Mouse (Mus musculus) gastrocnemius, adult 2 months (tissue): Measurements from ENCODE around the gene Txk. TPM values are rescaled to one million over a fixed set of nuclear protein-coding genes. Genes with fewer than 3 reads are reported as not detected.

Experiments used
- DNase-seq: peaks from one replicate; pipeline ENCODE4 v3.0.0; 2022
- H3K27ac ChIP-seq: fragments of 200-600 bp; 2 replicates; pipeline ENCODE4 v1.8.1; 2022; ENCODE audit warnings: mild to moderate bottlenecking
- H3K4me3 ChIP-seq: fragments of 200-600 bp; 2 replicates; pipeline ENCODE4 v1.8.1; 2022; ENCODE audit warnings: mild to moderate bottlenecking, moderate library complexity
- CTCF ChIP-seq: fragments of 200-600 bp; IDR thresholded peaks from 2 replicates; pipeline ENCODE4 v1.8.1; 2022; ENCODE audit warnings: antibody characterized with exemption, mild to moderate bottlenecking, moderate library complexity
- intact Hi-C: fragments of 180-260 bp; cut with DNase I; formaldehyde crosslinking; loops from one replicate; pipeline ENCODE4 v1.15.1; 2025
- long read RNA-seq, 2 experiments: library from polyadenylated mRNA; stranded (forward); transcript quantifications; one replicate each; pipeline ENCODE4 v2.0.0; 2021
- total RNA-seq, 2 experiments: library from RNA; stranded (reverse); gene quantifications; 2 replicates each; pipeline ENCODE4 v1.2.3; 2021

The Txk gene
- total RNA-seq: under 1 TPM in 1 of 2 experiments, not detected in 1; 0.06 TPM
- long read RNA-seq, experiment 1: 0 reads
- long read RNA-seq, experiment 2: 0 reads

DNA sequence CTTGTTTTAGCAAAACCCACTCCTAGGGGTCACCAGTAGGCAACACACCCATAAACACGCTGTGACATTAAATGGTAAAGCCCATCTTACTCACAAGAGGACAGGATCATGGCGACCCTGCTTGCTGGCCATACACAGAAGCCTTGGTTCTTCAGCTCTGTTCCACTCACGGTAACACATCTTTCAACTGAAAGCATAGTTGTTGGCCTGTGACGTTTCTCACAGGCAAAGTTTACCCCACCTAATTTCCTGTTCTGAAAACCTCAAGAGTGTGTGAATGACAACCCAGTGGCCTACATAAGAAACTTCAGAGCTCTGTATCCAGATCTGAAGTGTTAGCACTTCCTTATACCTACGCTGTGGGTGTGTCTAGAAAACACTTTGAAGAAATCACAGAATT lies at the start of gene Txk:
Gene Txk (minus strand): TSS at position 193 of the 400 bp plus-strand sequence.
- TF ChIP-seq CTCF: no peak
- no peak for DNase-seq
- H3K27ac ChIP-seq: no peak within 1 kb of the TSS
- intact Hi-C loops: no loop called here
- no peak within 1 kb of the TSS for H3K4me3 ChIP-seq

- no peak for TF ChIP-seq CTCF
- Histone ChIP-seq H3K27ac (no peak overlapping the region), H3K4me3 (no peak overlapping the region)
- intact Hi-C loops: loop anchor here (5.0 kb wide), 1 partner anchor 69 kb away; the partner anchor contains the start of gene Tec
- DNase-seq: no peak
These were observed 46.0 kb upstream of the Txk start for GRCm38 (mm10) chr5:72798563-72798962.

DNA sequence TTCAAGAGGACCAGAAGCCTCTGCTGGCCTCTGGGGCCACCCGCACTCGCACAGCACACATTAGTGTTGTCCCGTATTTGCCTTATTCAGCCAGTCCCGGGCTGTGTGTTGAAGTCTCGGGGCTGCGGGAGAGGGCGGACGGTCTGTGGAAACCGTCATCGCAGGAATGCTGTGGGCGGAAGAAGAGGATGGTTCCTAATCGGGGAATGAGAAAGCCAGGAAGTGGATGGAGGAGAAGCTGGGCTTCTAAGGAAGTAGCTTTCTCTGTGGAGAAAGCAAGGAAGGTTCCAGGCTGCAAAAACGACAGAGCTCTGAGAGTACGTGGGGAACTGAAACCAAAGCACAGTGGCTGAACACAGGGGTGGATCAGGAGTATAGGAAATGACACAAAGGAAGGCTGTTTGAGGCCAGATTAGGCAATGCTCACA lies 43.6 kb upstream of the Txk start:
- no peak for TF ChIP-seq CTCF
- Histone ChIP-seq H3K4me3 (peak overlapping the region; percentile 59), H3K27ac (peak overlapping the region; percentile 81)
- intact Hi-C loops: loop anchor here (5.0 kb wide), 1 partner anchor 71 kb away; the partner anchor contains the start of gene Tec
- DNase-seq: peak; percentile 43

DNA sequence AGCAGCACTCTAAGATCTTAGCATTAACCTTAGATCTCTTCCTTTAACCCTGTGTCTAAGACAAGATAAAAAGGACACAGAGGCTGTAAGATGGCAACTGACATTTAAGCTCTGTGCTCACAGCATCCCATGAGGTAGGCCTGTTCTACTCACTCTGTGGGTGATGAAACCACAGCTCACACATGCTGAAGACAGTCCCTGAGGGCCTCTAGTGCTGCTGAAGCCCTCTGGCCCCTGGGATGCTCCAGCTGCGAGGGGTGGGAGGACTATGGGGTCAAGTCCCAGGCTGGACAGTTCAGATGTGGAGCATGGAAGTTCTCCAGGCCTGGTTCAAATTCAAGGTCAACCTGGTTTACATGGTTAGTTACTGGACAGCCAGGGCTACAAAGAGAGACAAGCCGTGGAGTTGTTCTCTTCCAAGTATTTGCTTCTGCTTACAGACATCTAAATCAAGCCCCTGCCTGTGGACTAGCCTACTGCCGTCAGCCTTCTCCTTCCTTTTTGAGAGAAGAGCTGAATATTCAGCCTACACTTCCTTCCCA lies 40.8 kb upstream of the Txk start:
- intact Hi-C loops: no loop called here

DNA sequence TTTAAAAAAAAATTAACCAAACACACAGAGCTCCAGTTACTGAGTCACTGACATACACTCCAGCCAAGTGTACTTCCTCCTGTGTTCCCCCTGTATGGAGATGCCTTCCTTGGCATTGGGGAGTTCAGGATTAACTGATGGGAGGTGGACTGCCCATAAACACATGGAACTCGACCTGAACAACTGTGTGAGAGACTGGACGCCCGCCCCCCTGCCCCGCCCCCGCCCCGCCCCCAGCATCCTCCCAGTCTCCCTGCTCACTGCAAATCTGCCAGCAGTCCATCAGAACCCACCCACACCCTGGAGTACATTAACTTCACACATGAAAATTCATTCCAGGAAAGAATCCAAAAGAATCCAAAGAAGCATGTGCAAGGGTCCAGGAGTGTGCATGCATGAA lies 39.2 kb upstream of the Txk start:
- H3K4me3 ChIP-seq: no peak overlapping the region
- intact Hi-C loops: no loop called here
- no peak overlapping the region for H3K27ac ChIP-seq
- TF ChIP-seq CTCF: no peak
- no peak for DNase-seq

More for the DNA sequence above, 40.8 kb upstream of the Txk start:
- Histone ChIP-seq H3K27ac (peak overlapping the region; percentile 8; the same call in 1 of the 2 replicates), H3K4me3 (no peak overlapping the region)
- TF ChIP-seq CTCF: no peak
- DNase-seq: no peak

- intact Hi-C loops: no loop called here
- no peak overlapping the region for H3K4me3 ChIP-seq
- no peak overlapping the region for H3K27ac ChIP-seq
- TF ChIP-seq CTCF: no peak
- DNase-seq: no peak
These were observed 38.8 kb upstream of the Txk start for GRCm38 (mm10) chr5:72791386-72791785.

GRCm38 (mm10) chr5:72785451-72785850 lies 32.9 kb upstream of the Txk start:
- Histone ChIP-seq H3K4me3 (no peak overlapping the region), H3K27ac (no peak overlapping the region)
- no peak for TF ChIP-seq CTCF
- intact Hi-C loops: no loop called here
- DNase-seq: no peak

DNA sequence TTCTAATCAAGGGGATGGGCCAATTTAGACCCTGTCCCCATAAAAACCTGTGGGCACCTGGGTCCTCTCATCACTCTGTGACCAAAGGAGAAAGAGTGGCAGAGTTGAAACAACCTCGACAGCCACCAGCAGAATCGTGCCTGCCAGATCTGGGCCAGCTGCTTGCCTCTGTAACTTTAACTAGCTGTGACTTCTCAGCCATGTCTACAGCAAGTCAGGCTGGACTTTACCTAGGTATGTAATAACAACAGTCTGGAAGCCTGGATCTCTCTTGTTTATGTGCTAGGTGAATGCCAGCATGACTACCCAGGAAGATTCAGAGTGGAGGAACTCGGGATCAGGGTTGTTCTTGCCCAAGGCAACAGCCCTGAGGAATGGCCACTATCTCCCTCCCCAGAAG lies 32.1 kb upstream of the Txk start:
- DNase-seq: no peak
- no peak overlapping the region for H3K4me3 ChIP-seq
- no peak overlapping the region for H3K27ac ChIP-seq
- TF ChIP-seq CTCF: no peak
- intact Hi-C loops: no loop called here

GRCm38 (mm10) chr5:72783957-72784356 lies 31.4 kb upstream of the Txk start:
- Histone ChIP-seq H3K4me3 (no peak overlapping the region), H3K27ac (no peak overlapping the region)
- TF ChIP-seq CTCF: no peak
- DNase-seq: no peak
- intact Hi-C loops: no loop called here

DNA sequence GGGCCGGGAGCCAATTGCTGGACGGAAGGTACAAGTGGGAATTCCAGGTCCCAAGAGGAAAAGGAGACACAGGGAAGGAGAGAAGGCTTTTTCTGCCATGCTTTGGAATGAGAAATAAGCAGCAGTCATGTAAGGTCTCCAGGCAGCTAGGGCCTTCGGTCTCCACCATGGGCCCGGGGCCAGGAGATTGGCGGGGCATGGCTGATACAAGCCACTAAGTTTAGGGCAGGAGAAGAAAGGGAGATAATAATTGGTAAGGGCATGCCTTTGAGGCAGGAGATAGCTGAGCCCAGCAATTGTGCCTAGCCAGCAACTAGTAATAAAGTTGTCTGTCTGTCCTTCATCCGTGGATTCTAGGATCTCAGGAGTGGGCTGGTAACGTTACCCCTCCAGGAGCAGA lies 30.5 kb upstream of the Txk start:
- no peak for DNase-seq
- Histone ChIP-seq H3K27ac (no peak overlapping the region), H3K4me3 (no peak overlapping the region)
- TF ChIP-seq CTCF: no peak
- intact Hi-C loops: no loop called here

DNA sequence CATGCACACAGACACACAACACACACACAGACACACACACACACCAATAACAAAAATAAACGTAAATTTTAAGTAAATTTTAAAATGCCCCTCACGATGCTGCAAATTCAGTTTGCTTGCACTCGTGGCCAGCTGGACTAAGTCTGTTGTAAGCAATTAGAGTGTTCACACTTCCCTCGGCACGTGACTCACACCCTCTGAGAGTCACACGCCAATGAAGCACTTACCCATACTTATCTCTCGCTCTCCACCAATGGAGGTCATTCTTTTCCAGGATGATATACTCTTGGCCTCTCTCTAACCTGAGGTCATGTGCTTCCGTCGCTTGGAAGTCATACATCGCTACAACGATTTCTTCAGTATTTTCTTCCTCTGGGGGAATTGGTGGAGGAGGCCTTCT lies 29.2 kb upstream of the Txk start:
- TF ChIP-seq CTCF: no peak
- DNase-seq: no peak
- Histone ChIP-seq H3K27ac (no peak overlapping the region), H3K4me3 (no peak overlapping the region)
- intact Hi-C loops: no loop called here

GRCm38 (mm10) chr5:72776595-72776994 lies 24.0 kb upstream of the Txk start:
- no peak for DNase-seq
- TF ChIP-seq CTCF: no peak
- no peak overlapping the region for H3K27ac ChIP-seq
- H3K4me3 ChIP-seq: no peak overlapping the region
- intact Hi-C loops: no loop called here

DNA sequence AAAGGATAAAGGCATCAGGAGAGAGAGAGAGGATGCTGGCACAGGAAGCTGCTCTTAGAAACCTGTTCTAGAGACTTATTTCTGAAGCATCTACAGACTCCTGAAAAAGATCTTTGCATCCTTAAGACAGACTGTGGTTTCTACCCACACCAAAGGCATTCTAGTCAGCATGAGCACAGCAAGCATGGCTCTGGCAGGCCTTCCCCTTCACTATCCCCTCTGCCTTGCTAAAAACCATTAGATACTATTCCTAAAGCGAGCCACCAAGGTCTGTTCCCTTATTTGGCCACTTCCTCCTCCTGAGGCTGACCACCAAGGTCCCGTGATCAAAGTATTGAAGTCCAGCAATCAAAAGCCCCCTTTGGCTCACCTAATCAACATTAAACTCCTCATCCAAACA lies 23.6 kb upstream of the Txk start:
- Histone ChIP-seq H3K4me3 (no peak overlapping the region), H3K27ac (no peak overlapping the region)
- no peak for TF ChIP-seq CTCF
- intact Hi-C loops: no loop called here
- DNase-seq: no peak

DNA sequence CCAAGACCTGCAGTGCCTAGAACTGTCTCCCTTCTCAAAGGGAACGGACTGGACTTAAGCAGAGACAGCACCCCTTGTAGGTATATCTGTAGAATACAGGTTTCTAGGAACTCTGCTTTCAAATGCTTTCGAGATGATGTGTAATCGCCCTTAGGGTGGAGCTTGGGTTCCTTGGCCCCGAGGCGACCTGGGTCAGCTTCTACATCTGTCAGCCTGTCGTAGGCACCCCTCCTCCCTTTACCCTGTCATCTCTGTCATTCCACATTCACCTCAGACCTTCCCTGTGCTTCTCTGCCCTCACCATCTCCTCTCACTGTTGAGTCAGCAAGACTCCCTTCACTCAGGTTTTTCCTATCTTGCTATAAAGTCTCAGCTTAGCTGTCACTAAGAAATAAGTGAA lies 17.3 kb upstream of the Txk start:
- Histone ChIP-seq H3K27ac (no peak overlapping the region), H3K4me3 (no peak overlapping the region)
- no peak for TF ChIP-seq CTCF
- DNase-seq: no peak
- intact Hi-C loops: no loop called here
